Mouse (Mus musculus) frontal cortex, adult (tissue): ENCODE measurements around the gene Cyp27a1.

Source experiments
- ATAC-seq: cut with Nextera tagmentation; 2 replicates; pipeline ENCODE4 v1.9.2; 2017; ENCODE audit warnings: mild to moderate bottlenecking, moderate library complexity, mixed read lengths; ENCODE audit not compliant: low TSS enrichment

The Cyp27a1 gene

DNA sequence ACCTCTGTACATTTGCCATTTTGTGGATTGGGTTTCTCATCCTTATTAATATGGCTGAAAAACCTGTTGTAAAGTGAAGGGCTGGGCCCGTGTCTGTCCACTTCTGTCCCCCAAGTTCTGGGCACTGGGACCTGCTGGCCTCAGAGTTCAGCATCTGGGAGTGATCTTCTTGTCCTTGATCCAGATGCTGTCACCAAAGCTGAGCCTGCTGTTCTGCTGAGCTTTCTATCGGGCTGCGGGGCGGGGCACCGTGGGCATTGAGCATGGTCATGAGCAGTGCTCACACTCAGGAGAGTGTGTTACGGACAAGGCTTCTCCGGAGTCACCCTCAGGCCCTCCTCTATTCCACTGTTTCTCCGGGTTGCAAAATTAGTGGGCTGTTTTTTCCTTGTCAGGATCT, 4.7 kb downstream of the Cyp27a1 start:
- ATAC-seq, result no peak

GRCm38 (mm10) chr1:74719281-74719680, 5.9 kb downstream of the Cyp27a1 start:
- no peak for ATAC-seq

GRCm38 (mm10) chr1:74721657-74722056, 8.3 kb downstream of the Cyp27a1 start:
- no peak for ATAC-seq

- ATAC-seq, result no peak
Measured at GRCm38 (mm10) chr1:74723748-74724147, 10.4 kb downstream of the Cyp27a1 start.

- ATAC-seq, result no peak
Measured at GRCm38 (mm10) chr1:74726114-74726513, 12.7 kb downstream of the Cyp27a1 start.

DNA sequence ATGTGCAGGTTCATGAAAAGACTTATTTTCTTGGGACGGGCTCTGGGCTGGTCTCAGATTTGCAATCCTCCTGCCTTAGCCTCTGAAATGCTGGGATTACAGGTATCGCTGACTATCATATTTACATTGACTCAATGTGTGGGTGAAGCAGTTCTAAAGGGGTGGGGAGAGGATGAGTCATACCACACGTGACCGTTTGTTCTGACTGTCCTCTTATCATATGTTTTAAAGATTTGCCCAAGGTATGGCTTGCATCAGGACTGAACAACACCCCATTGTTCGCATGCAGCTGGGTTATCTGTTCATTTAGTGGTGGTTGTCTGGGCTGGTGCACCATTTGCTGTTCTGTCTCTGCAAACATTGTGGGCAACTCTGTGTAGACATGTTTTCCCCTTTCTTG, 13.3 kb downstream of the Cyp27a1 start:
- no peak for ATAC-seq

DNA sequence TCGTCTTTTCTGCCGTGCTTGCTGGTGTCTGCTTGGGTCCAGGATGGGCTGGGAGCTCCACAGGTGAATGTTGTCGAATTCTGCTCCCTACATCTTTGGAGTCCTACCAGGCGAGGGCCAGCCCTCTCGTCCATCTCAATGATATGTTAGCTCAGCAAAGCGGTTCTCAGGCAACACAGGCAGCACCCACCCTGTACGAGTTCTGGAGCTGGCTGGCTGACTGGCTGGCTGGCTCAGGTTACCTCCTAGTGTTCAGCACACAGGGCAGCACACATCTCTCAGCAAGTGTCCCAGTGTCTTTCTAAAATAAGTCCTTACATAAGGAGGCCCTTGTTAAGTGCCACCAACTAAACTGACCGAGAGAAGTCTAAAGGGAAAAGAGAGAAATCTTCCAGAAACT, 15.1 kb downstream of the Cyp27a1 start:
- ATAC-seq, result no peak

GRCm38 (mm10) chr1:74736977-74737376, 23.6 kb downstream of the Cyp27a1 start:
- no peak for ATAC-seq

- no peak for ATAC-seq
Measured at GRCm38 (mm10) chr1:74737500-74737899, 24.1 kb downstream of the Cyp27a1 start.

DNA sequence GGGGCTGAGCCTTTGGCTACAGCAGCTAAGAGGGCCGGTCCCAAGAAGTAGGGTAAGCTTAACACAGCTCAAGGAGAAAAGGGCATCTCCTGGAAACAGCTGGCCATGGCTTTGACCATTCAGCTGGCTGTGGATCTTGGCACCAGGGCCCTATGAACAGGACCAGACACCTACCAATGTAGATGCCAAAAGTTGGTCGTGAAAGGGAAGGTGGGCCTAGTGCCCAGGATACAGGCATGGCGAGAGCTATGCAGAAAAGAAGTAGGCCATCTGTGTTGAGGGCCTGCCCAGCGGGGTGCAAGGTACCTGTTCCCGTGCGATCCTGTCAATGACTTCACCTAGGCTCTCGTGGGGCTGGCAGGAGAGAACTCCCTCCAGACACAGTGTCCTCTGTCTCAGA, 27.5 kb downstream of the Cyp27a1 start:
- no peak for ATAC-seq

DNA sequence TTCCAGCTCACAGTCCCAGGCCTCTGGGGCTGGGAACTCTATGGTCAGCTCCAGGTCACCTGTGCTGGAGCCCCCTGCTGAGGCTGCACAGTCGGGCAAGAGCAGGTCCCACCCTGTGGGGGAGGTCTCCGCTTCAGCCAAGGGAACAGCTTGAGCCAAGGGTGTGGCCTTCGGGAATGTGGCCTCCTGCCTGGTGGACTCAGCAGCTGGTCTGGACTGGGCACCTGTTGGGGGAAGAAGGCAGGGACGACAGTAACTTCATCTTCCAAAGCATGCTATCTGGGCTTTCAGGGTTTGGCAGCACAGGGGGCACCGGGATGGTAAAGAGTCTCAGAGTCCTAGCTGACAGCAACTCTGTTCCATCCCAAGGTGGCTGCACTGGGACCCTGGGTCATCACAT, 34.0 kb downstream of the Cyp27a1 start:
- ATAC-seq, result no peak

DNA sequence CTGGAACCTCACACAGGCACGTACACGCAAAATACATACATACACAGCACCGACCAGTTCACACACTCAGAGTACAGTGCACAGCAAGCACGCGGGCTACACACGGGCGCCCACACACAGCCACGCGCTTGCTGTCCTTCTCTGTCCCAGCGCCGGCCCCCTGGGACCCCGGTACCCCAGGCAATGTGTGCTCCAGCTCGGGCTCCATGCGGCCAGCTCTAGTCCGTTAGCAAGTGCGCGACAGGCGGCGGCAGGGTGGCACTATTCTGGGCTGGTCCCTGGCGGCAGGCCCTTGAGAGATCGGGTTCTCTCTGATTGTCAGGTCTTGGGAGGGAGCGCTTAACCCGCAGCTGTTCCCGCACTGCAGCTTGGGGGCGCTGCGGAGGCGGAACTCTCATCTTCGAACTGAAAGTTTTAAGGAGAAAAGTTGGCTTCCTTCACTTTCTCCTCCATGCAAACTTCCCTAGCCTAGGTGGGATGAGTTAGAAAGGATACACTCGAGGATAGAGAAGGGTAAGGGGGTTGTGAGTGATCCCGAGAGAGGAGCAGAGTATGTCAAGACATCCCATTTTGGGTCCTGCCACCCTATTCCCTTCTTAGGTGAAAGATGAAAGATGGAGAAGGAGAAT, 35.4 kb downstream of the Cyp27a1 start, which contains the start of gene Prkag3:
Gene Prkag3 (minus strand): TSS at position 579 of the 629 bp plus-strand sequence.
- peak; percentile 67; the same call in 1 of the 2 replicates for ATAC-seq

GRCm38 (mm10) chr1:74749301-74749700, 35.9 kb downstream of the Cyp27a1 start:
- ATAC-seq, result no peak

GRCm38 (mm10) chr1:74750683-74751082, 37.3 kb downstream of the Cyp27a1 start:
- ATAC-seq, result 0 out of 2 replicates have a peak, but pooled peaks have one; percentile 31

DNA sequence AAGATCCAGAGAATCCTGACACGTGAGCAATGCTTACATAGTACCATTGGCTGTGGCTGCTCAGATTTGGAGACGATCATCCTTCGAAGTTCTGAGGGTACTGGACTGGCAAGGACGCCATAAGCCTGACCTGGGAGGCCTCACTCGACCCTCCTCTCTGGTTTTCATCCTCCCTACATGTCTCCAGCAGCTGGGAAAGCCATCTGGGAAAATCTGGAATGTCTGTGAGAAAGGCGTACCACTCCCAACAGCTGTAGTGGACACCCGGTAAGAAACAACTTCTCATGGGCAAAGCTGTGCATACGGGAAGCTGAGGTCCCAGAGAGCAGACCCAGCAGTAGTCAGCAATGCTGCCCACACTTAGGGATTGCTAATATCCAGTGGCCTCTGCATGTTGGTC, 38.8 kb downstream of the Cyp27a1 start:
- ATAC-seq, result no peak

DNA sequence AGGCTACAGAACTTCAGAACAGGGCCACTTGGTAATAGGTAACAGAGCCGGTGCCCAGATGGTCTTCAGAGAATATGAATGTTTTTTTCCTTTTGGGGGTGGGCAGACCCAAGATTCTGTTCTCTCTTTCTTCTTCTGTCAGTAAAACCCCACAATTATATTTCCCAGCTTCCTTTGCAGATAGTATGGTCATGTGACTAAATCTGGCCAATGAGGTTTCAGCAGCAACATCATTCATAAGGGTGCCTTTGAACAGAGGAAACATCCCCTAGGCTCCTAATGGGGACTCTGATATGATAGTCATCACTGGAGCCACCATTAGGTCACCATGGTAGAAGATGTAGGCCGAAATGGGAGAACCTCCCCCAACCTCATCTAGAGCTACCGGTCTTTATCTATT, 39.5 kb downstream of the Cyp27a1 start:
- no peak for ATAC-seq

DNA sequence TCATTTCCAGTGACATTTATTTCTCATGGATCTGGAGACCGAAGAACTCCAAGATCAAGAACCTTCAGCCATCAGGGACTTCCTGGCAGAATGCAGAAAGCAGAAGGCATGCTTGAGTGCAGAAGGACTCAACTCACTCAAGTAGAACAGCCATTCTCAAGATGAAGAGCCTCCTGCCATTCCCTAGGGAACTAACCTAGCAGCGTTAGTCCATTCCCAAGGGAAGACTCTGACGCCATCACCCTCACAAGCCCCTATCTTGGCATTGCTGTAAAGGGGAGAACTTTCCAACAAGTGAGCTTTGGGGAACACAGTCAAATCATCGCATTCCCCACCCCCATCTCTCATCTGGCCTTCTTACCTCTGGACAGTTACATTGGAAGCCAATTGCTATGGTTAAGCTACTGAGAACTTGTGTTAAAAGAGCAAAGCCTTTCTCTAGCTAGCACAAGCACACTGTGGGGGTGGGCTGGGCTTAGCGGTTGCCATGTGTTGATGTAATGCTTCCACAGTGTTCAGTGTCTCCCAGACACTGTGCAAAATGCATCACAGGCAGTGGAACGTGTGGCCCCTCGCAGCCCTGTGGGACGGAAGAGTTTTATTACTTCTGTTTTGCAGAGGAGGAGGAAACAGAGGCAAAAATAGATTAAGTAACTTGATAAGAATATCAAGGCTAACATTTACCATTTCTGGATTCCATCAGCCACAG, 40.0 kb downstream of the Cyp27a1 start:
- ATAC-seq, result no peak

GRCm38 (mm10) chr1:74754175-74754785, 40.9 kb downstream of the Cyp27a1 start:
- no peak for ATAC-seq

DNA sequence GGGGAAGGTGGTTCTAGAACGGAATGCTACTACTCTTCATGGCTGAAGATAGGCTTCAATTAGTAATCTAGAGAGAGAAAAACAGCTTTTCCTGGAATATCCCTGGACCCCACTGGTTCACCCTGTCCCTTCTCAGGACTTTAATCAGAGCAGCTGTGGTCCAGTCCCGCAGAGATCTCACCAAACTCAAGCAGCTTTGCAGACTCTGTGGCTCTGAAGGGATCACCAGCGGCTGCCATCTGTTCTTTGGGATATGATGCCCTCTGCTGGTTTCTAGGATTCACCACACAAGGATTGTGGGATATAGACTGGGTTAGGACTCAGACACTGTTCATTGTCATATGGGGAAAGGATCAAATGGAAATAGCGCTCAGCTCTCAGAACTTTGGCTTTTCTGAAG, 46.4 kb downstream of the Cyp27a1 start:
- ATAC-seq, result peak; percentile 88; the same call in 1 of the 2 replicates

GRCm38 (mm10) chr1:74763081-74763480, 49.7 kb downstream of the Cyp27a1 start:
- ATAC-seq, result peak; percentile 86

GRCm38 (mm10) chr1:74770727-74771466, 57.5 kb downstream of the Cyp27a1 start:
- ATAC-seq, result no peak

DNA sequence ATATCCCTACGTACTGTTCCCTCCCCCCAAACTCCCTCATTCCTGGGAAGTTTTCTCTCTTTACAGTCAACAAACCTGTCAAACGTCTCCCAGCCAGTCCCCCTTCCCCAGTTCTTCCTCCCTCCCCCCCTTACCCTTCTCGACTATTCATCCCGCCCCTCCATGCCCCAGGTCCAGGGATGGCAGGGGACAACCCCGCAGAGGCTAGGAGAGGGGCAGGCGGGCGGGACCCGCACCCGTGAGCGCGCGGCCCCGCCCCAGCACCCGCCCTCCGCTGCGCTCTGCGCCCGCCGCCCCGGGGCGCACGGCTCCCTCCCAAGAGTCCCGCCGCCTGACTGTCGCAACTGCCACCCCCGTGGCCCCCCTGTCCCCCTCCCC, 58.1 kb downstream of the Cyp27a1 start:
- no peak for ATAC-seq

GRCm38 (mm10) chr1:74771845-74771930, 58.3 kb downstream of the Cyp27a1 start, which contains the start of gene Wnt6:
Gene Wnt6, plus strand, starts transcription at chr1:74771892.
- ATAC-seq, result no peak
